Mouse (Mus musculus) kidney, adult 2 months (tissue): ENCODE data around the gene Top2a.

Experiments used
- CTCF ChIP-seq: fragments of 200-500 bp; conservative IDR thresholded peaks from 2 replicates; pipeline ENCODE4 v1.5.1; 2011; ENCODE audit warnings: low read depth, mild to moderate bottlenecking, control low read depth, low read length, moderate library complexity, mixed read lengths; ENCODE audit not compliant: insufficient read depth, insufficient read length
- POLR2A ChIP-seq: fragments of 200-500 bp; IDR thresholded peaks from one replicate; pipeline ENCODE4 v1.6.1; 2011; ENCODE audit warnings: low read depth, low read length, control low read depth

DNA sequence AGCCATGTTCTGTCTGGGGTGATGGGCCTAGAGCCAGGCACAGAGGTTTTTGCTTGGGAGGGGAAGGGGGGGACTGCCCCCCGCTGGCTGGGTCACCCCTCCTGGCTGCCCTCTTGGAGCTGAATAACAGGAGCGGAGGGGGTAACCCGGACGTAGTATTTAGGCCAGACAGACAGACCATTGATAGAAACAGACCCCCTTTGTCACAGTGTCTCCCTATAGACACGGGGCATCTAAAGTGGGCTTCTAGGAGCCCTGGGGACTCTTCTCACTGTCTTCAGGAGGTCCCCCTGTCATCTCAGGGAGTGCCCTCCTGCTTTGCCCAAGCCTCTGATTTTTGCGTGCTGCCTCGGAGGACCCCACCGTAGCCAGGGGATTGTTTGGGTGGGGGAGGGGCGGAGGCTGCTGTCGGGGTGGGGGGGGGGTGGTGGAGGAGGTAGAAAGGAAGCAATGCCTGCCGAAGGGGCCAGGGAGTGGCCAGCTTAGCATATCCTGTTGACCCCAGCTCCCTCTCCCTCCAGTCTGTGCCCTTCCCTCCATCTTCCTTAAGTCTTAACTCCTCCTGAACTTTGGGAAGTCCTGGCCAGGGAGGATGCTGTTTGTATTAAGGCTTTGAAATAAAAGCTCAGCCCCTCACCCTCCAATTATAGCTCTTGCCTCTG lies 58.4 kb downstream of the Top2a start:
- TF ChIP-seq CTCF (no peak), POLR2A (no peak)
